Mouse (Mus musculus) stomach, postnatal 0 days (tissue): ENCODE measurements at regions not wholly inside any gene's neighbourhood (a gene's known extent, or its start where the extent isn't known, plus 50 kb on each side); places are given as distances from the start of the nearest gene placed in this dataset.

Experiments used
- ATAC-seq: fragments of 200-750 bp; cut with Nextera tagmentation; 2 replicates; pipeline ENCODE4 v1.8.0; 2017; ENCODE audit not compliant: low FRiP score, low TSS enrichment
- DNase-seq: peaks from one replicate; pipeline ENCODE4 v3.0.0-alpha.2; 2016; ENCODE audit warnings: low spot score
- H3K27ac ChIP-seq: fragments of 300-500 bp; sonication (generic); replicated peaks from 2 replicates; pipeline ENCODE4 v1.5.1; 2014; ENCODE audit warnings: mild to moderate bottlenecking, control low read depth
- H3K27me3 ChIP-seq: fragments of 300-500 bp; sonication (generic); 2 replicates; pipeline ENCODE4 v1.6.1; 2014; ENCODE audit warnings: low read length; ENCODE audit not compliant: control insufficient read depth, insufficient read depth
- H3K36me3 ChIP-seq: fragments of 300-500 bp; sonication (generic); 2 replicates; pipeline ENCODE4 v1.6.1; 2014; ENCODE audit warnings: low read length, mixed read lengths; ENCODE audit not compliant: control insufficient read depth, insufficient read depth
- H3K4me1 ChIP-seq: fragments of 300-500 bp; sonication (generic); replicated peaks from 2 replicates; pipeline ENCODE4 v1.6.1; 2014; ENCODE audit warnings: antibody characterized with exemption; ENCODE audit not compliant: control insufficient read depth, insufficient read depth
- H3K4me2 ChIP-seq: fragments of 300-500 bp; sonication (generic); replicated peaks from 2 replicates; pipeline ENCODE4 v1.6.1; 2014; ENCODE audit warnings: low read depth, mild to moderate bottlenecking, control low read depth, moderate library complexity
- H3K4me3 ChIP-seq: fragments of 300-500 bp; sonication (generic); 2 replicates; pipeline ENCODE4 v1.5.1; 2014; ENCODE audit warnings: low read depth, low read length, control low read depth
- H3K9ac ChIP-seq: fragments of 300-500 bp; sonication (generic); 2 replicates; pipeline ENCODE4 v1.6.1; 2014; ENCODE audit warnings: mild to moderate bottlenecking, low read length, control low read depth, mixed read lengths
- H3K9me3 ChIP-seq: fragments of 300-500 bp; sonication (generic); 2 replicates; pipeline ENCODE4 v1.6.1; 2016; ENCODE audit warnings: low read length; ENCODE audit not compliant: control insufficient read depth
- CTCF ChIP-seq: IDR thresholded peaks from 2 replicates; pipeline ENCODE4 v1.5.1; 2016; ENCODE audit warnings: antibody characterized with exemption, low read depth, mild to moderate bottlenecking, moderate library complexity
- EP300 ChIP-seq: optimal IDR thresholded peaks from 2 replicates; pipeline ENCODE3; 2016; ENCODE audit warnings: antibody characterized with exemption
- WGBS: fragments of 180-500 bp; shearing (Covaris S2); extraction: QIAGEN DNeasy Blood & Tissue Kit; methylation state at CpG from one replicate; pipeline ENCODE4 v1.1.7; 2014; 5-methylcytosine and 5-hydroxymethylcytosine counted together

DNA sequence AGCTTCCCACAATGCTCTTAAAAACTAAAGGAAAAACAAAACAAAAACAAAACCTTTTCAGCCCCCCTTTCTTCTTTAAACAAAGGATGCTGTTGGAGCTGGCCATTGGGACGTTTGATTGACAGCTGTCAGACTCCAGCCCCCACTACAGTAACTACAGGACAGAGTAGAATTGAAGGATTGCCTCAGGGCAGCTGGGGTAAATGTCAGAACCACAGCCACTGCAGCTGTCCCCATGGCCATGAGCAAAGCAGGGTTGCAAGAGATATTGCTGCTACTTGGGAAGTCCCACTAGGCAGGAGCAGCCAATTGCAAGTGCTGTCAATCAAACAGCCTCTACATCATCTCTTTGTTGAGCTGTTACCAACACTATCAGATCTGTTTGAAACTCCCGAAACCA, 911.8 kb downstream of the Fam19a2 start:
- DNase-seq: no peak
- H3K9ac ChIP-seq: no peak overlapping the region
- no peaks in the 10 kb centered on the region for H3K27me3 ChIP-seq
- H3K4me1 ChIP-seq: no peaks in the 10 kb centered on the region
- no peak overlapping the region for H3K4me3 ChIP-seq
- H3K27ac ChIP-seq: no peak overlapping the region
- TF ChIP-seq EP300 (no peak), CTCF (no peak)
- H3K9me3 ChIP-seq: no peaks in the 10 kb centered on the region
- no peak for ATAC-seq
- no peaks in the 10 kb centered on the region for H3K36me3 ChIP-seq
- H3K4me2 ChIP-seq: no peak overlapping the region
- WGBS: 63% methylated on average over 2 of the region's 2 CpGs

DNA sequence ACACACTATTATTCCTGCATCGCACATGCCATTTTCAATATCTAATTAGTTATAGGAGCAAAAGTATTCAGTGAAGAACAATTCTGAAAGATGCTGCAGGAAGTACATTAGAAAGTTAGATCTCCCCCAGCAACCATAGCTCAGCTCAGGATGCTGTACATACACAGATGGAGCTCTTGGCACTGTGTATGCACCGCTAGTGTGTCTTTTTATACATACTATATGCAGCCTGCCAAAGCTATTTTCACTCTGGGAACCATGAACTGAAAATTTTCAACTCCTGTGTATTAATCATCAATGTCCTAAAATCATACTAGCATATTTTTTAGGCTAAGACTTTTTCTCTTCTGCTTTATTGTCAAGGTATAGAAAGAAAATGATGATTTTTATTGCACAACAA, 944.5 kb downstream of the Fam19a2 start:
- no peak for DNase-seq
- H3K27me3 ChIP-seq: no peaks in the 10 kb centered on the region
- no peak overlapping the region for H3K4me2 ChIP-seq
- no peak overlapping the region for H3K4me3 ChIP-seq
- H3K9me3 ChIP-seq: no peaks in the 10 kb centered on the region
- no peaks in the 10 kb centered on the region for H3K36me3 ChIP-seq
- no peak for ATAC-seq
- no peak for TF ChIP-seq EP300
- no peak for TF ChIP-seq CTCF
- 80% methylated on average over 2 of the region's 2 CpGs for WGBS
- H3K4me1 ChIP-seq: no peaks in the 10 kb centered on the region
- H3K27ac ChIP-seq: no peak overlapping the region
- no peak overlapping the region for H3K9ac ChIP-seq

DNA sequence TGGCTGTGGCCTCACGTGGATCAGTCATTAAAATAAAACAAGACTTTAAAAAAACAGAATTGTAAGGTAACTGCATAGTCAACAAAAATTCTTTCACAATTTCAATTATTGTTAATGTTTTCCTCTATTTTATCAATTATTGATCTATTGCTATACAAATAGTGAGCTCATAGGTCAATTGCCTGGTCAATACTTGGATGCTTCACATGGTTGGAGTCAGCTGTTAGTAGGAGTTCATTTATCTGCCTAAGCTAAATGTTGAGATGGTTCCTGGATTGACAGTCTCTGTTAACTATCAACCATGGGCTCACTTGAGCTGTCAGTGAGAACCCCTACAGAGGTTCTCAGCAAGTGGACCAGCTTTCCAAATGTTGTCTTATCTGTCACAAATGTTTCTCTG, 955.7 kb downstream of the Fam19a2 start:
- 74% methylated on average over 1 of the region's 1 CpGs for WGBS
- H3K4me2 ChIP-seq: no peak overlapping the region
- no peaks in the 10 kb centered on the region for H3K27me3 ChIP-seq
- H3K9me3 ChIP-seq: no peaks in the 10 kb centered on the region
- ATAC-seq (no peak), DNase-seq (no peak)
- no peaks in the 10 kb centered on the region for H3K36me3 ChIP-seq
- TF ChIP-seq EP300: no peak
- no peak for TF ChIP-seq CTCF
- no peak overlapping the region for H3K27ac ChIP-seq
- H3K4me1 ChIP-seq: no peaks in the 10 kb centered on the region
- H3K4me3 ChIP-seq: no peak overlapping the region
- no peak overlapping the region for H3K9ac ChIP-seq

DNA sequence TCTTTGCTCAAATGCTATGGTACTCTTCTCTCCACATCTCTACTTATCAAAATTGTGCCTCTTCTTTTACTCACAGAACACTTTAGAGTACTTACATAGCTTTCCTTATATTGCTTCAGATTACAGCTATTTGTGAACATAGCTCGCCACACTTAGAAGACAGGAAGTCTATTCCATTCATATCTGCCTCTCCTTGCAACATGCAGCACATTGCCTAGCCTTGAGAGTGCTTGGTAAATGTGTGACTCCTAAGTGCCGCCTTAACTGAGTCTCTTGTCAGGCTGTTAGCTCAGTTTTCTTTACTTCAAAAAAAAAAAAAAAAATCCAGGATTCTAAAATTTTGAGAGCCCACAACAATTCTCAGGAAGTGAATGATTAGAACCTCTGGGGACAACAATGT, 958.3 kb downstream of the Fam19a2 start:
- ATAC-seq: no peak

DNA sequence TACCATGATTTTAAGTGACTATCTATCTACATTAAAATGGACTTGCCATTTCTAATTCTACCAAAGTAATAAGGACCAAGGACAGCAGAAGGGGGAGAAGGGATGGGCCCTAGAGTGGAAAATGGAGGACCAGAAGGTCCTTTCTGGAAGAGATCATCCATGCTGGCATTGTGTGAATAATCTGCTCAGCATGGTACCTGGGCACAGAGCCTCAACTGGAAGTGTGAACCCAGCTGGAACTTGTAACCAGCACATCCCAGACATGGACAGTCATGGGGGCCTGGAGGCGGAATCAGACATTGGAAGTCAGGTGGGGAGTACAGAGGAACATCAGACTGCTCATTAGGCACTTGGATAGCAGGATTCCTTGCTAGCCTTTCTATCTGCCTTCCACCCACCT, 963.3 kb downstream of the Fam19a2 start:
- H3K36me3 ChIP-seq: no peaks in the 10 kb centered on the region

More for the DNA sequence above, 958.3 kb downstream of the Fam19a2 start:
- Histone ChIP-seq H3K4me2 (no peak overlapping the region), H3K9me3 (no peaks in the 10 kb centered on the region), H3K9ac (no peak overlapping the region), H3K4me3 (no peak overlapping the region), H3K27me3 (no peaks in the 10 kb centered on the region), H3K4me1 (no peaks in the 10 kb centered on the region), H3K36me3 (no peaks in the 10 kb centered on the region), H3K27ac (no peak overlapping the region)
- DNase-seq: no peak
- TF ChIP-seq EP300 (no peak), CTCF (no peak)
- 61% methylated on average over 2 of the region's 2 CpGs for WGBS

DNA sequence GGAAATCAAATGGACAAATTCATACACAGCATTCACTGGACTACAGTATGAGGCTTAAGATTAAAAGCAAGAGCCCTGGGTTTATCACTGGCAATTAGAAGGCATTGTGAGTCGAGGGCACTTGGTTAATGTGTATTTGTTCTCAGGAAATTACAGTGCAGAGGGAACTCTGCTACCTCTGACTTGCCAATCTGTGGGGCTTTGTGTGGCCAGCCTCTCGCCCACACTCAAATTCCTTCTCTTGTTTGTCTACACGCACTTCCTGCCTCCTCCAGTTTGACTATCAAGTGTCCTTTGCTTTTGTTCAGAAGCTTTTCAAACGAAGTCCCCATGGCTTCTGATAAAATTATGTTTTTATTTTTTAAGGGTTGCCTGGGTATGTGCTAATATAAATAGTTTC, 985.6 kb downstream of the Fam19a2 start:
- H3K4me3 ChIP-seq: no peak overlapping the region
- TF ChIP-seq CTCF (no peak), EP300 (no peak)
- ATAC-seq (no peak), DNase-seq (no peak)
- H3K4me1 ChIP-seq: no peaks in the 10 kb centered on the region
- H3K36me3 ChIP-seq: no peaks in the 10 kb centered on the region
- WGBS: 34% methylated on average over 4 of the region's 4 CpGs
- H3K27ac ChIP-seq: no peak overlapping the region
- no peak overlapping the region for H3K4me2 ChIP-seq
- H3K9ac ChIP-seq: no peak overlapping the region
- no peaks in the 10 kb centered on the region for H3K9me3 ChIP-seq
- no peaks in the 10 kb centered on the region for H3K27me3 ChIP-seq

More for the DNA sequence above, 963.3 kb downstream of the Fam19a2 start:
- Histone ChIP-seq H3K4me1 (no peaks in the 10 kb centered on the region), H3K4me2 (no peak overlapping the region), H3K27ac (no peak overlapping the region), H3K9ac (no peak overlapping the region), H3K9me3 (no peaks in the 10 kb centered on the region), H3K27me3 (no peaks in the 10 kb centered on the region), H3K4me3 (no peak overlapping the region)
- TF ChIP-seq CTCF: no peak
- no peak for ATAC-seq
- 100% methylated on average over 1 of the region's 1 CpGs for WGBS
- DNase-seq: no peak

DNA sequence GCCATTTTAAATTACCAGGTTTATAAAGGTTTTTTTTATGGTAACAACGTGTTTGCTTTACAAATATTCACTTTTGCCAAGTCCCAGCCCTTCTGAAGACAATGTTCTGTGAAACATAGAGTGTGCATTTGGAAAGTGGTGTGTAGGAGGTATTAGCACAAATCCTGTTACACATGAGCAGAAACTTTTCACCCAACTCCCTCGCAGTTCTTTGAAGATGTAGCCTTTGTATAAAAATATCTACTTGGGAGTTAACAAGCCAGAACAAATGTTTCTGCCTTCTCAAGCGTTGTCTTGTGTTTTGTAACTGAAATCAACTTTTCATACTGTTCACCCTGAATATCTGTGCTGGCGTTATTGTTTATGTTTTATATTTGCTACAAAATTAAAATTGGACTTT, 986.2 kb downstream of the Fam19a2 start:
- no peak for ATAC-seq
- Histone ChIP-seq H3K27ac (no peak overlapping the region), H3K4me2 (no peak overlapping the region), H3K4me1 (no peaks in the 10 kb centered on the region), H3K9ac (no peak overlapping the region), H3K4me3 (no peak overlapping the region), H3K36me3 (no peaks in the 10 kb centered on the region), H3K27me3 (no peaks in the 10 kb centered on the region), H3K9me3 (no peaks in the 10 kb centered on the region)
- TF ChIP-seq EP300: no peak
- TF ChIP-seq CTCF: no peak
- no peak for DNase-seq
- WGBS: 42% methylated on average over 4 of the region's 4 CpGs
